Mouse (Mus musculus) midbrain, postnatal 0 days (tissue): ENCODE results near the gene D030056L22Rik. TPM values are rescaled to one million over a fixed set of nuclear protein-coding genes. Genes with fewer than 3 reads are reported as not detected.
"Not testable (repeated sequence)": the region's sequence is repeated elsewhere in the genome, so short reads cannot be mapped to it uniquely, and the experiment has no call there.

Experiments
- ATAC-seq: fragments of 200-750 bp; cut with Nextera tagmentation; 2 replicates; pipeline ENCODE4 v1.8.0; 2017; ENCODE audit warnings: moderate number of reproducible peaks, mild to moderate bottlenecking, moderate TSS enrichment, moderate library complexity; ENCODE audit not compliant: low FRiP score
- DNase-seq: peaks from one replicate; pipeline ENCODE4 v3.0.0-alpha.2; 2015; ENCODE audit warnings: low spot score
- H3K27ac ChIP-seq: fragments of 300-500 bp; sonication (generic); 2 replicates; pipeline ENCODE4 v1.5.1; 2014; ENCODE audit warnings: low read depth, mild to moderate bottlenecking, low read length, mixed read lengths
- H3K27me3 ChIP-seq: fragments of 300-500 bp; sonication (generic); 2 replicates; pipeline ENCODE4 v1.6.1; 2014; ENCODE audit warnings: low read length, control low read depth, mixed read lengths; ENCODE audit not compliant: insufficient read depth
- H3K36me3 ChIP-seq: fragments of 300-500 bp; sonication (generic); 2 replicates; pipeline ENCODE4 v1.6.1; 2014; ENCODE audit warnings: low read length, control low read depth, mixed read lengths; ENCODE audit not compliant: insufficient read depth
- H3K4me1 ChIP-seq: fragments of 300-500 bp; sonication (generic); 2 replicates; pipeline ENCODE4 v1.6.1; 2014; ENCODE audit warnings: mild to moderate bottlenecking, control low read depth, antibody characterized with exemption, low read length, mixed read lengths; ENCODE audit not compliant: insufficient read depth
- H3K4me2 ChIP-seq: fragments of 300-500 bp; sonication (generic); 2 replicates; pipeline ENCODE4 v1.6.1; 2014; ENCODE audit warnings: low read depth, mild to moderate bottlenecking, low read length, mixed read lengths; ENCODE audit not compliant: poor library complexity, severe bottlenecking
- H3K4me3 ChIP-seq: fragments of 300-500 bp; sonication (generic); 2 replicates; pipeline ENCODE4 v1.5.1; 2014; ENCODE audit warnings: low read depth, mild to moderate bottlenecking, low read length, moderate library complexity
- H3K9ac ChIP-seq: fragments of 300-500 bp; sonication (generic); replicated peaks from 2 replicates; pipeline ENCODE4 v1.6.1; 2014; ENCODE audit warnings: mild to moderate bottlenecking, low read length, moderate library complexity, mixed read lengths; ENCODE audit not compliant: poor library complexity, severe bottlenecking
- H3K9me3 ChIP-seq: fragments of 300-500 bp; sonication (generic); 2 replicates; pipeline ENCODE4 v1.6.1; 2016; ENCODE audit warnings: low read length, control low read depth
- CTCF ChIP-seq: IDR thresholded peaks from 2 replicates; pipeline ENCODE4 v1.5.1; 2016; ENCODE audit warnings: antibody characterized with exemption, mild to moderate bottlenecking
- WGBS: fragments of 180-500 bp; shearing (Covaris S2); extraction: QIAGEN DNeasy Blood & Tissue Kit; methylation state at CpG from one replicate; pipeline ENCODE4 v1.1.7; 2014; 5-methylcytosine and 5-hydroxymethylcytosine counted together
- polyA plus RNA-seq: library from polyadenylated mRNA; unstranded; fragments of >200 nt; fragmentation: Nextera tagmentation; extraction: Ambion mirVana; gene quantifications from 2 replicates; pipeline ENCODE4 v1.2.1, GENCODE M21; 2015
- total RNA-seq: library from RNA; depleted of rRNA; stranded (reverse); fragments of >200 nt; gene quantifications from 2 replicates; pipeline ENCODE4 v1.2.3, GENCODE M21; 2014

D030056L22Rik gene
- total and polyA plus RNA-seq, 2 experiments from 2014 or later: 35.0 to 49.6 TPM

DNA sequence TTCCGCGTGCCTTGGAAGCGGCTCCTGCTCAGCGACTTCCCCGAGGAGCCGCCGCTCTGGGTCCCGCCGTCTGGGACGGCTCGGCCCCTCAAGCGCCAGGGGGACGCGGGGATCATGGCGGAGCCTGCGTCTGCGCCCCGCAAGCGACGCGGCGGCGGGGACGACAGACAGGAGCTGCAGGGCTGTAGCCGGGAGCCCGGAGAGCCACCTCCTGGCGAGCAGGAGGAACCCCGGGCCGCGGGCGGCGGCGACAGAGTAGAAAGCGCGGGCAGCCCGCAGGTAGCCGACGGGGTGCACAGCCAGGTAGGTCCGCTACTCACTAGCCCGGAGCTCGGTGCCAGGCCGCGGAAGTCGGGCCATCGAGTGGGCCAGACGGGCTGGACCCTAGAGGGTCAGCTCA lies 364 bp downstream of the D030056L22Rik start:
- under 1% methylated on average over 37 of the region's 46 CpGs for WGBS
- H3K4me1 ChIP-seq: not testable (repeated sequence)
- H3K27ac ChIP-seq: peak overlapping the region; percentile 92; the same call in 1 of the 2 replicates

DNA sequence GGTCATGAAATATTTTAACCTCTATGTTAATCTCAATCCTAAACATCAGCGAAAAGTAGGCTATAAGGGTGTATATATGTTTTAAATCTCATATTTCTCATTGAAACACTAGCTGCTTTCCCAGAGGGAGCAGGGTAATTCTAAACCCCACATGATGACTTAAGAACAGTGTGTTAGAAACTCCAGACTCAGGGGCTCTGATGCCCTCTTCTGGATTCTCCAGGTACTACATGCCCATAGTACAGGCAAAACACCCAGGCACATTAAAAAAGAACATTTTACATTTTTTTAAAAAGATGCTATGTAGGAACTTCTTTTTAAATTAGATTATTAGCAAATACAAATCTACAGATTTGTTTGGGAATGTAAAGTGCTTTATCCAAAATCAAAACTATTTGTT lies 3.4 kb downstream of the D030056L22Rik start:
- H3K27ac ChIP-seq: no peak overlapping the region
- TF ChIP-seq CTCF: peak; percentile 88
- no peaks in the 10 kb centered on the region for H3K9me3 ChIP-seq
- ATAC-seq (no peak), DNase-seq (peak; percentile 74)
- H3K27me3 ChIP-seq: no peaks in the 10 kb centered on the region
- no peak overlapping the region for H3K4me2 ChIP-seq
- no peak overlapping the region for H3K9ac ChIP-seq
- WGBS: 42% methylated on average over 1 of the region's 1 CpGs
- 0 out of 2 replicates have a peak, but pooled peaks cover 10% of the 10 kb centered on the region for H3K4me1 ChIP-seq
- H3K36me3 ChIP-seq: 0 out of 2 replicates have a peak, but pooled peaks cover 3% of the 10 kb centered on the region
- no peak overlapping the region for H3K4me3 ChIP-seq

More for the DNA sequence above, 364 bp downstream of the D030056L22Rik start:
- TF ChIP-seq CTCF: peak; percentile 31; the same call in 1 of the 2 replicates
- Histone ChIP-seq H3K4me2 (peak overlapping the region; percentile 88), H3K4me3 (peak overlapping the region; percentile 76), H3K9ac (peak overlapping the region; percentile 64)
- not testable (repeated sequence) for DNase-seq, H3K27me3 ChIP-seq, H3K9me3 ChIP-seq, H3K36me3 ChIP-seq
- ATAC-seq: peak; percentile 73

- no peak for TF ChIP-seq CTCF
- Histone ChIP-seq H3K36me3 (0 out of 2 replicates have a peak, but pooled peaks cover 3% of the 10 kb centered on the region), H3K4me2 (no peak overlapping the region), H3K4me3 (no peak overlapping the region), H3K9ac (no peak overlapping the region), H3K27ac (no peak overlapping the region), H3K27me3 (no peaks in the 10 kb centered on the region), H3K4me1 (no peaks in the 10 kb centered on the region), H3K9me3 (no peaks in the 10 kb centered on the region)
- WGBS: 90% methylated on average over 3 of the region's 3 CpGs
- ATAC-seq: no peak
- DNase-seq: no peak
Observed at GRCm38 (mm10) chr19:18720337-18720736, 7.3 kb downstream of the D030056L22Rik start.

DNA sequence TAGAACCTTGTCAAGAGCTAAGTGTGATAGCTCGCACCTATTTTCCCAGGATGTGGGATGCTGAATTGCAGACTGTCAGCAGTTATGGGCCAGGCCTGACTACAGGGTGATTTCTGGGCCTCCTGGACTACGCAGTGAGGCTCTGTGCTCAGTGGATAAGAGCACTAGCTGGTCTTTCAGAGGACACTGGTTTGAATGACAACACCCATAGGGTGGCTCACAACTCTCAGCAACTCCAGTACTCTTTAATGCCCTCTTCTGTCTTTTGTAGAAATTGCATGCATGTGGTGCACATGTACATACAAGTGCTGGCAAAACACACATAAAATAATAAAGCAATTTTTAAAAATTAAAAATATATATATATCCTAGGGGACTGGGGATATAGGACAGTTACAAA lies 12.2 kb downstream of the D030056L22Rik start:
- DNase-seq (no peak), ATAC-seq (no peak)
- no peaks in the 10 kb centered on the region for H3K36me3 ChIP-seq
- H3K4me3 ChIP-seq: no peak overlapping the region
- WGBS: 88% methylated on average over 2 of the region's 2 CpGs
- H3K27me3 ChIP-seq: no peaks in the 10 kb centered on the region
- H3K4me2 ChIP-seq: no peak overlapping the region
- no peak overlapping the region for H3K9ac ChIP-seq
- TF ChIP-seq CTCF: peak; percentile 3; the same call in 1 of the 2 replicates
- no peaks in the 10 kb centered on the region for H3K9me3 ChIP-seq
- H3K27ac ChIP-seq: no peak overlapping the region
- H3K4me1 ChIP-seq: no peaks in the 10 kb centered on the region

GRCm38 (mm10) chr19:18730255-18730654 lies 17.3 kb downstream of the D030056L22Rik start:
- 86% methylated on average over 7 of the region's 7 CpGs for WGBS
- Histone ChIP-seq H3K4me1 (no peaks in the 10 kb centered on the region), H3K27ac (no peak overlapping the region), H3K9ac (no peak overlapping the region), H3K4me3 (no peak overlapping the region), H3K4me2 (no peak overlapping the region), H3K36me3 (no peaks in the 10 kb centered on the region), H3K9me3 (no peaks in the 10 kb centered on the region), H3K27me3 (no peaks in the 10 kb centered on the region)
- ATAC-seq (no peak), DNase-seq (no peak)
- no peak for TF ChIP-seq CTCF

- Histone ChIP-seq H3K36me3 (no peaks in the 10 kb centered on the region), H3K4me1 (no peaks in the 10 kb centered on the region), H3K4me3 (no peak overlapping the region), H3K9me3 (no peaks in the 10 kb centered on the region), H3K27ac (no peak overlapping the region), H3K9ac (no peak overlapping the region), H3K27me3 (no peaks in the 10 kb centered on the region), H3K4me2 (no peak overlapping the region)
- ATAC-seq (no peak), DNase-seq (no peak)
- WGBS: 68% methylated on average over 7 of the region's 7 CpGs
- no peak for TF ChIP-seq CTCF
Observed at GRCm38 (mm10) chr19:18731077-18731476, 18.1 kb downstream of the D030056L22Rik start.
